Mouse (Mus musculus) ovary, adult 2 months (tissue): ENCODE measurements around the gene Chrna7. TPM values are rescaled to one million over a fixed set of nuclear protein-coding genes. Genes with fewer than 3 reads are reported as not detected.

Experiments
- polyA plus RNA-seq: library from polyadenylated mRNA; depleted of rRNA; stranded (reverse); fragments of >200 nt; gene quantifications from 2 replicates; pipeline ENCODE4 v1.2.3, GENCODE M21; 2012; rRNA removed

The Chrna7 gene
- polyA plus RNA-seq: 0.38 and 0.68 TPM in 2 replicates

GRCm38 (mm10) chr7:63212084-63212723 is at the start of gene Chrna7:
Chrna7 (minus strand) TSS chr7:63212569.

Other genes starting within 250 kb of the Chrna7 start
- gene Otud7a, start 232.2 kb upstream of the Chrna7 start, polyA plus RNA-seq: 0.44 and 0.46 TPM in 2 replicates